Mouse (Mus musculus) myocyte (in vitro differentiated cells): Measurements from ENCODE around the gene Epha6.

Source experiments
- MAX ChIP-seq: IDR thresholded peaks from one replicate; pipeline ENCODE4 v1.6.1; 2011; ENCODE audit warnings: low read depth, mild to moderate bottlenecking, control low read depth
- POLR2AphosphoS2 ChIP-seq: IDR thresholded peaks from one replicate; pipeline ENCODE4 v1.6.1; 2011; ENCODE audit warnings: low read depth, control low read depth; ENCODE audit not compliant: insufficient read length
- TCF12 ChIP-seq: IDR thresholded peaks from one replicate; pipeline ENCODE4 v1.6.1; 2011; ENCODE audit warnings: mild to moderate bottlenecking, control low read depth; ENCODE audit not compliant: poor library complexity, insufficient read depth, severe bottlenecking

- no peak for TF ChIP-seq MAX
- no peak for TF ChIP-seq TCF12
- no peak for TF ChIP-seq POLR2AphosphoS2
Measured at GRCm38 (mm10) chr16:60258151-60258635, 347.1 kb downstream of the Epha6 start.
